Mouse (Mus musculus): ENCODE results near the gene Pde3a.
"Not testable (repeated sequence)": the region's sequence is repeated elsewhere in the genome, so short reads cannot be mapped to it uniquely, and the experiment has no call there.

The Pde3a gene

DNA sequence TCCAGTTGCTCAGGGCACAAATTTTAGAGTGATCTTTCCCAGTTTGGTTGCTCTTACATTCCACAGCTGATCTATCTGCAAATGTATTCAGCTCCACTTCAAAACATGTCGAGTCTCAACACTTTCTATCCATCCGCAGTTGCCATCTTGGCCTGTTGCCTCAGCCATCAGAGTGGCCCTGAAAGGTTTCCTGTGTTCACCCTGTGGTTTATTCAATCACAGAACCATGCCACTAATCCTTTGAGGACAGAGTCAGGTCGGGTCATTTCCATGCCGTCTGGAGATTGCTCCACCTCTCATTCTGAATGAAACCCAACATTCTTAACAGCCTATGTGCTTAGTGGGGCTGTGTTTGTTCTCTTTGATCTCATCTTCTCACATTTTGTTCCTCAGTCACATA, 73.9 kb downstream of the Pde3a start:
- in situ Hi-C loops (cut with MboI, MseI) = no loop called here

DNA sequence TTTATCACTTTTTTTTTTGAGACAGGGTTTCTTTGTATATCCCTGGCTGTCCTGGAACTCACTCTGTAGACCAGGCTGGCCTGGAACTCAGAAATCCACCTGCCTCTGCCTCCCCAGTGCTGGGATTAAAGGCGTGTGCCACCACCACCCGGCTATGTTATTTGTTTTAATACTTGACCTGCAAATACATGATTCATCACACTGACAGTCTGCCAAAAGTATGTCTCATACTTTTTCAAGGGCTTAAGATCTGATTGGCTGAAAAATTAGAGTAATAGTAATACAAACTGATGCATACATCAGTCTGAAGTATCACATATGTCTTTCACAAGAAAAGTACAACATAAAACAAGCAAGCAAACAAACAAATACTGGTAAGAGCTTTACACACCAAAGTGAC, 78.1 kb downstream of the Pde3a start:
- in situ Hi-C loops (cut with MboI, MseI) = not testable (repeated sequence)

DNA sequence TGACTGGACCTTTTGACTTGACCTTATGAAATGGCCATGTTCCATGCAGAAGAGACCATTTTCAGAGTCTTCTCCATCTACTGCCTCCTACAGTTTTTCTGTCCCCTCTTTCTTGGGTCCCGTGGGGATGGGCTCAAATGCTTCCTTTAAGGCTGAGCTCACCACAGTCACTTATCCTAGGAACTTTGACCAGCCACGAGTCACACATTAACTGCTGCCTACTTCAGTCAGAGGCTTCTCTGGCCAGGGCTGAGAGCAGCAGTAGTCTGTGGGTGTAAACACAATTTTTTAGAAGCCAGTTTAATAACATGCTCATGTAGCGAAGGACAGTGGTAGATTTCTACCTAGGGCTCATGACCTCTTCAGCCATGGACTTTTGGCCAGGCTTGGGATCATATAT, 79.0 kb downstream of the Pde3a start:
- in situ Hi-C loops (cut with MboI, MseI) = no loop called here

DNA sequence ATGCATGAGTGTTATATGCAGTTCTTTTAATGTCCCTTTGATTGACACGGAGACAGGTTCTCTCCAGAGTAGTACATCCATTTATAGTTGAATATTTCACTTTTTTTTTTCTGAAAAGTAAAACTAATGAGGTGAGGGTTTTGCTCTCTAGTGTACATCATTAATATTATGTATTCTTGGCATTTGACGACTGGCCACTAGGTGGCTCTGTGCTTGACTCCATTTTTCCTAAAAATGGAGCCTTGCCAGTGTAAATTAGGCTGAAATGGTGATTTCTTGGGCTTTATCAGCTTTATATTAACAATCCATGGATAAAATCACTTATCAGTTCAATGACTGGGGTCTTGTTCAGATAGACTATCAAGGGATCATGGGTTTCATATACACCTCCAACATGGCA, 82.4 kb downstream of the Pde3a start:
- in situ Hi-C loops (cut with MboI, MseI) = no loop called here

DNA sequence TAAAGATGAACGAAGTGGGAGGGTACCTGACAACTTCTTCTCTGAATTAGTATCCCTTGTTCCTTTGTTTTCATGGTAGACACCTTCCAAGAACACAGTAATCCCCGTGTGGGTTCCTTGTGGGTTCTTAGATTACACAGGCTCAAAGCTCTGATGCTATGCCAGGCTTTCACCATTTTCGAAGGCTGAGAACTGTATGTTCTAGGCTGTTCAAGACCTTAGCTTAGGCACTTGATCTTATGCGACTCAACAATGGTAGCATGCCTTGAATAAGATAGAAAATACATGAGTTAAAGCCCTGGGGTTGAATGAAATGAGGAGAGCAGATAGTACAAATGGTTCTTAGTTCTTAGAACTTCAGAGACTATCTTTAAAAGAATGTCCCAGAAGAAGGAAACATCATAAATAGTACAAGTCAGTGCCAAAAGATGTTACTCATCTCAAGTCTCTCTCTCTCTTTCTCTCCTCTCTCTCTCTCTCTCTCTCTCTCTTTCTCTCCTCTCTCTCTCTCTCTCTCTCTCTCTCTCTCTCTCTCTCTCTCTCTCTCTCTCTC, 83.6 kb downstream of the Pde3a start:
- in situ Hi-C loops (cut with MboI, MseI) = no loop called here

DNA sequence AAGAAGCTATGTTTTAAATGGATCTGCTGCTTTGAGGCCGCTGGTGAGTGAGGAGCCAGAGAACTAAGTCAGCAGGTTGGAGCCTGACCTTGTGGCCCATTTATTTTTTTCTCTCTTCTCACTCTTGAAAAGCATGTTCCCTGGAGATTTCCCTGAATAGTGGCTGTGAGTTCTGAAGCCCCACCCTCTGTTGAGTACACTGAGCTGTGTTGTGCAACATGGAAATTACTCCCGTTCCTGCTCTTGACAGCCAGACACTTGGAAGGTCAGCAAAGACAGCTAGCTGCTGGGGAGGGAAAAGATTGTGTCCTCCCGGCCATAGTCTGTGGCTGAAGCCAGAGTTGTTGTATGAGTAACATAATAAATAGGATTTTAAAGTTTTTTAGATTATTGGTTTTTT, 84.2 kb downstream of the Pde3a start:
- in situ Hi-C loops (cut with MboI, MseI) = no loop called here

DNA sequence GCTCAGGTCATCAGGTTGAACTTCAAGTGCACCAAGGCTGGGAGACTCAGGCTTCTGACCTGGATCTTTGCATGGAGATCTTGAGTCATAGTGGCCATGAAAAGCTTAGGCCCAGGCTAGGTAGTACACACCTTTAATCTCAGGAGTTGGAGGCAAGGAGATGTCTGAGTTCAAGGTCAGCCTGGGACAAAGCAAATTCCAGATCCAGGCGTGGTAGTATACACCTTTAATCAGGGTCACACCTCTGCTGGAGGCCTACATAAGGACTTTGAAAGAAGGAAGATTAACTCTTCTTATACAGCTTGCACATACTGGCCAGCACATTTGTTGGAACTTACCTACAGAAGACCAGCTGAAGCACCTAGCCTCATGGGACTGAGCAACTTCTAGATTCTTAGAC, 86.8 kb downstream of the Pde3a start:
- in situ Hi-C loops (cut with MboI, MseI) = no loop called here

DNA sequence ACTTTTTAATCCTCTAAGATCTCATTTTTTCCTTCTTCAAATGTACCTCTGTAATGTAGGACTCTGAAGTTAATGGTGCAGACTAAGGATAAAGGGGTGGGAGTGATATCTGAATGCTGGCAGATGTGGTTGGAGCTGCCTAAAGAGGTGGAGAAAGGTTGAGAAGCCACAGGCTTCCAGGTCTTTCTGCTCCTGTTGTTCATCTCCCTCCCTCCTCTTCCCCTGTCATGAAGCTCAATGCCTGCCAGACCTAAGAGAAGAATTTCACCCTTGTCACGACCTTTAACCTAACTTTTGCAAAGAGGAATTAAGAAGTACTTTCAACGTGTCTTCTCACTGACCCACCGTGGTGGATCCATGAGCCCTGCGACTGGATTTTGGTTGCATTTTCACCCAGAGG, 87.4 kb downstream of the Pde3a start:
- in situ Hi-C loops (cut with MboI, MseI) = no loop called here

DNA sequence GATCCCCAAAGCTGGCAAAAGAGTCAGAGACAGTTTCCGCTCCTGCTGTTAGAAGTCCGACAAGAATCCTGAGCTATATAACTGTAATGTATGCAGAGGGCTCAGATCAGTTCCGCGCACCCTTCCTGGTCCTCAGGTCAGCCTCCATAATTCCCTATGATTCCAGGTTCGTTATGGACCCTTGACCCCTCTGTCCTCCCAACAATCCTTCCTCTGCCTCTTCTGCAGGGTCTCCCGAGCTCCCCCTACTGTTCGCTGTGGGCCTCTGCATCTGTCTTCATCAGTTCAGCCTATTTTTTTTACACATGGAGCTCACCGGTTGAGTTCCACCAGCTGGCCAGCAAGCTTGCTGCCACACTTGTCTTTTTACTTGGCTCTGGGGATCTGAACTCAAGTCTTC, 88.6 kb downstream of the Pde3a start:
- in situ Hi-C loops (cut with MboI, MseI) = no loop called here

DNA sequence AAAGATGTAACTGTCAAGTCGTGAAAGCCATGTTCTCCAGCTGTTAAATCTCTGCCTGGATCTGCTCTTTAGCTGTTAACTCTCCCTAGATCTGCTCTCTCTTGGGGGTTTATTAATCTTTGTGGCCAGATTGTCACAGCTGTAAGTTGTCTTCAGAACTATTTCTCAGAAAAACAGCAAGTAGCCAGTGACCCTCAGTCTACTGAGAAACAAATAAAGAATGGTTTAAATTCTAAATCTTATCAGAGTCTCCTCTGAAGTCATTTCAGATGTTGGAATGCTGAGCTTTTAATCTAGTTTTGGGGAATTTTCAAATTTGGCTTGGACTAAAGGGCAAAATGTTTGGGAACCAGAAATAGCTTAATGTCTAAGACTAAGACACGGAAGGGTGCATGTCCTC, 92.3 kb downstream of the Pde3a start:
- in situ Hi-C loops (cut with MboI, MseI) = no loop called here

DNA sequence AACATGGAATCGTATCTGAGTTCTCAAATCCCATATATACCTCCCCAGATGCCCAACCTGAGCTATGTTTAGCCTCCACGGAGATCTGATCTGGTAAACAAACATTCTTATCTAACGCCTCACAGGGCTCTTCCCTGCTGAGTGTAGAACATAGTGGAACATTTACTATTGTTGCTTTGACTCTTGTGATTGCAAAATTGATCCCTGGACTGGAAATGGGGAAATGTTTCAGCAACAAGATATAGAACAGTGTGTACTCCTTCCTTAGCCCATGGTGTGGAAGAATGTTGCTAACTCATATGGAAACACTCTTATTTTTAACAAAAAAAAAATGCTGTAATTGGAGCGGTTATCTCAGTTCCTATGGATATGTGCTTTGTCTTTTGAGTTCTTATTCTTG, 98.8 kb downstream of the Pde3a start:
- in situ Hi-C loops (cut with MboI, MseI) = no loop called here

DNA sequence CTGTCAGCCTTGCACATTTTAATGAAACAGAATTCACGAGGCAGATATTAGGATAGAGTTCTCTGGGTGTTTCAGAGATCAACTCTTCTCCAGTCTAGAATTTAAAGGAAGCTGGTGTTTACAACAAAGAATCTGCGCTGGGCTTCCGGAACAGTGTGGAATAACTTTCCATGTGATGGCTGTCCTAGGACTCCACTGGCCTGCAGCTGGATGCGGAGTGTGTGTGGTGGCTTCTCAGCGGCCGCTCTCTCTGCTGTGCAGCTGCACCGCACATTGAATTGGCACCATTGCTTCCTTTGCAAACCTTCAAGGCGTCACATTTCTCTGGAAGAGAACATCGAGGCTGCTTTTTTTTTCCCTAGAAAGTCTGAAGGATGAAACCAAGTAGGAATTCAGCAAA, 99.5 kb downstream of the Pde3a start:
- in situ Hi-C loops (cut with MboI, MseI) = no loop called here

DNA sequence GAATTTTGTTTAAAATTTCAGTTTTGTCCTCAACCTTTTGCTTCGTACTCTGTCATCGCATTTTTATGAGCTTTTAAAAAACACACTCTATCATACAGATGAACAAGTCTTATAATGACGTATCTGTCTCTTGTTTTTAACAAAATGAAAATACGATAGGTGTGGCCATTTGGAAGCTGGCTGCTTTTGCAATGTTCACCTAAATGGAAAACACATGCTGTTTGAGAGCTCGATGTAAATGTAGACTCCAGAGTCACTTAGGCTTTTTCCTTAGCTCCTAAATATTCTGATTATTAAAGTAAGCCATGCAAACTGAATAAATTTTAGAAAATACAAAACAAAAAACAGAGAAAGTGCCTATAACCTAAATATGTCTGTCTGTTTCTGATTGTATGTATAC, 101.2 kb downstream of the Pde3a start:
- in situ Hi-C loops (cut with MboI, MseI) = no loop called here

DNA sequence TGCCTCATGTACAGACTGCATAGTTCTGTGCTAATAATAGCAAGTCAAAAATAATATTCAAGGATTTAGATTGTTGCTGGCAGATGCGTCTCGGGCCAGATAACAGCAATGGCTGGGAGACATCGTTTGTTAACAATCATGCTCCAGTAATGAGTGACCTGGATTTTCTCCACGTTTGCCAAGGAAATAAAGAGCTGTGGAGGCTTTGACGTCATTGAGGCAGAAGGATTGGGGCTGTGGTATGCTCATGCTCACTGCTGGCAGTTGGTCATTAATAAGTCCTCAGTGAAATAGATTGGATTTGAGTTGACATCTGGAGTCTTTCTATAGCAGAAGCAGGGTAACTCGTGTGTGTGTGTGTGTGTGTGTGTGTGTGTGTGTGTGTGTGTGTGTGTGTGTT, 103.2 kb downstream of the Pde3a start:
- in situ Hi-C loops (cut with MboI, MseI) = no loop called here

DNA sequence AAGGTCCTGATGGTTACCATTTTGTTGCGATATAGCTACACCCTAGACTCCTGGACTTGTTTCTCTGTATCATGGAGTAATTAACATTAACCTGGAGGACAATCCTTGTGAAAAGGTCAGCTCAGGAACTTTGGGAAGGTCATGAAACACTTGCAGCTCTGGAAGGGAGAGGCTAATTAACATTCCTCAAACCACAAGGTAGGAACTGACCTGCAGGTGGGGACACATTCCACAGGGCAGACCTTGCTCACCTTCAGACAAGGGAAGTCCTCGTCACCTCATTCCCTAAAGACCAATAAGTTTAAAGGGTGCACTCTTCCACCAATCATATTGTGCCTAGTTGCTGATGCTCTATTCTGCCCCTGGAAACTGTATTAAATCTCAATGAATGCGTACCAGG, 114.6 kb downstream of the Pde3a start:
- in situ Hi-C loops (cut with MboI, MseI) = no loop called here

DNA sequence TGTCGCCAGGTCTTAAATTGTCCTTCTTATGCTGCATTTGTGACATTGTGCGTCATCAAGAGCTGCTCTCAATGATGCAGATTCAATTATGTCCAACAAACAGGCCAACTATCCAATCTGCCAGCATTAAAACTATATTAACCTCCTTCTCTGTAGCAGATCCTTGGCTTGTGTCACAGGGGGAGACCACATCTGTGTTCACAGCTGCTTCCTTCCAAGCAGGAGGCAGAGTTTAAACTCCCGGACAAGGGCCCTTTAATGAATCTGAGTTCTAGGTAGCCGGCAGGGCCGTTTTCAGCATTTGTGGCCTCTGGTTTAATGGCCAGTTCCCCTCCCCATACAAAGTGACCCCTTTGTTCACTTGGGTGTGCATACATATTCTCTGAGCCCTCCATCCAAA, 118.0 kb downstream of the Pde3a start:
- in situ Hi-C loops (cut with MboI, MseI) = no loop called here

DNA sequence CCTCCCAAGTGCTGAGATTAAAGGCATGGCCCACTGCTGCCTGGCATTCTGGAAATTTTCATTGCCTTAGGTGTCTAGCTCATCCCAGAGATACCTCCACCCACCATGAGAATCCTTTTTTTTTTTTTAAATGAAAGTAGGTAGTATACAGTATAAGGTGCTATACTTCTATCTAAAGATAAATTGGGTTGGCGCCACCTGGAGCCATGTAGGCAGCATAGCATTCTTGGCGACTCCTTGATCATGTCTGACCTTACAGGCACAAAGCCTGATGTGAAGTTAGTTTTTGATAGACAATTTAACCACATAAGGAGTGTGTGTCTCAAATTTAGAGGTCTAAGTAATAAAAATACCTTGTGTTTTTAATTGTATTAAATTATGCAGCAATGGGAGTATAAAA, 123.6 kb downstream of the Pde3a start:
- in situ Hi-C loops (cut with MboI, MseI) = no loop called here

DNA sequence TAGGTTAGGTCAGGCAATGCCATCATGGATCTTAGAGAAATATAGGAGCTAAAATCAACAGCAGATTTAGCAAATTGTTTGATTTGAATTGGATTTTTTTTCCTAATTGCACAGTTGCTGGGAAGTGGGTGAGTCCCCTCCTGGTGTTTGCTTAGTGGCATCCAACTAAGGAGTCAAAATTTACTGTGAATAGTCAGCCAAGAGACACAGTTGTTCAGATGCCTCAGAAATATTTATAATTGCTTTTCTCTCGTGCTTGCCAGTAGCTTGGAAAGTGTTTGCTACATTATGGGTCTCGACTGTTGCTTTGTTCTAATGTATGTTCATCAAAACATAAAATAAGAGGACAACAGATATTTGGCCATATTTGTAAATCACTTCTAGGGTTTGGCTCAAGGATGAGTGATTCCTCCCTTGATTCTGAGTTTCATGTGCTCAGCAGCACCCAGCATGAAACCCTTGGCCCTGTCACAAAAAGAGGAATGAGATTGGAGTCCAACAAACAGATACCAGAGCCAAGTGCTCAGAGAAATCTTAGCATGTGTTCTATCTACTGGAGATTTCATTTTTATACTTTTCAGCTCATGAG, 125.5 kb downstream of the Pde3a start:
- in situ Hi-C loops (cut with MboI, MseI) = no loop called here

DNA sequence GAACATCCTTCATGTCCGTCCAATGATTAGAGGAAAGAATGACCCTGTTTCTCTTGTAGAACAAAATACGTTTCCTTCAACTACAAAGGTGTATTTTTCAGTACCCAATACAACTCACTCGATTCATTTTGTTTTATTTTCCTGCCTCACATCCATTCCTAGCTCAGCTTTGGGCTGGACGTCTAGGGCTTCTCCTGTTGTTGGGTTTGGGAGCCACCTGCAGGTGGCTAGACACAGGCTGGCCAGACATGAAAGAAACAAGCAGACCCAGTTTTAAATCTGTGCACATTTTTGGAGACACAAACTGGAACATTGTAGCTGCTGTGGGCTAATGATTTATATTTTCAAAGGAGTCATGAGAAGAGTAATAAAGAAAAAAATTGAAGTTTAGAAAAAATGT, 126.1 kb downstream of the Pde3a start:
- in situ Hi-C loops (cut with MboI, MseI) = no loop called here

DNA sequence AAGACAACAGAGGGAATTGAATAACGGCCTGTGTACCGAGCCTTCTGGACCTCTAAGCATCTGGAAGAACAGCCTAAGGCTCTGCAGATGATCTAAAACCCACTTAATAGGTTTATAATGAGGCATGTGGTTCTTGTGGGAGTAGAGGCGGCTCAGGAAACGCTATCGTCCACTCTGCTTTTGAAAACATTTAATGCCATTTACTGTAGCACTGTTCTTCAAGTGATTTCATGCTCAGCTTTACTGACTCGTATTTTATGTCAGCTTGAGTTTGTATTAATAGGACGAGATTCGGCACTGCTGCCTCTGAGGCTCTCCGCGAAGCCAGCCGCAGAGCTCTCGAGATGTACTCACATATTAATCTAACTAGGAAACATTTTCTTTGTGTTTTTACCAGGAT, 131.9 kb downstream of the Pde3a start:
- in situ Hi-C loops (cut with MboI, MseI) = no loop called here

DNA sequence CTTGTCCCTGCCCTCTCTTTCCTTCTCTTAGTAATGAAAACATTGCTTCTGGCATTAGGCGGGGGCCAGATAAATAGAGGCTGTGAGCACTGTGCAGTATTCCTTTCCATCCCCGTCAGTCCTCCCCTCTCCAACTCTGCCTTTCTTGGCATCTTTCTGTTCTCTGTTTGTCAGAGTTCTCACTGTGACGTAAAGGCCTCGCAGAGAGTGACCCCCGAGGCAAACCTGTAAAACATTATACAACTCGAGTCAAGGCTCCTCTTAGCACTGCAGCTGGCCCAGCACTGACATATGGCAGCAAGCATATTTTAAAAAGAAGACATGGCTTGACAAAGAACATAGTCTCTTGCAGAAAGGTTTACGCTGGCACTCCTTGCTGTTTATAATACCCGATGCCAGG, 132.4 kb downstream of the Pde3a start:
- in situ Hi-C loops (cut with MboI, MseI) = no loop called here

DNA sequence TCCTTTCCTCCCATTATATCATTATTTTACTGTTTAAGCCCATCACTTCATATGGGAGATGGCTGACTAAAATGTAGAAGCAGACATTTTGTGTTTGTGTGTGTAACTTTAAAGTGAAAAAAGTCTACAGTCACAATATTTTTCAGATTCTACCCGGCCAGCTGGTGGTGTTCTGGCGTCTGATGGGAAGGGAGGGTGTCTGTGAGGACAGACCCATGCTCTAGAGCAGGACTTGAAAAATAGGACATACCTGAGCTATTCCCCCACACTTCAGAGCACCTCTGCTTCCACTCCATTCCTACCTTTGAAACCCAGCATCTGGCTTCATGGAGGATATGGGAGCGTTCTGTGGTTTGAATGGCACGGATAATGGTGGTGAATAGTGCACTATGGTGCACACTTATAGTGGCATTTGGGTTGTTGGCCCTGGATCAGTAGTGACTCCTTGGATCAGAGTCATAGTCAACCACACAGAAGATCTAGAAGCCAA, 132.9 kb downstream of the Pde3a start:
- in situ Hi-C loops (cut with MboI, MseI) = no loop called here

DNA sequence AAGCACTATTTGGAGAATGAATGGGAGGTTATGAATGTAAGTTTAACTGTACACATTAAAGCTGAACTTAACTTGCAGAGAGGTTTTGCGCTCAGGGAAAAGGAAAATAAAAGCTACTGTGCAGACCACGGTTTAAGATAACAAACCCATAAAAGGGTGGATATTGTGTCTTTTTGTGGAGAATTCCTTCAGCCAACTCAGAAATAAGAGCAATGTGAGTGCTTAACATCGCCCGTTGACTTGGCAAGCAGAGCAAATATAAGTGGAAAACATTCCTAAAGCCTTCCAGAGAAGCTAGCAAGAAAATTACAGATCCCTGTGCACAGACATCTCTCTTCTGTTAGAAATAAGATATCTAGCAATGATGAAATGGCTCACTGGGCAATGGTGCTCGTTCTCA, 139.0 kb downstream of the Pde3a start:
- in situ Hi-C loops (cut with MboI, MseI) = no loop called here

DNA sequence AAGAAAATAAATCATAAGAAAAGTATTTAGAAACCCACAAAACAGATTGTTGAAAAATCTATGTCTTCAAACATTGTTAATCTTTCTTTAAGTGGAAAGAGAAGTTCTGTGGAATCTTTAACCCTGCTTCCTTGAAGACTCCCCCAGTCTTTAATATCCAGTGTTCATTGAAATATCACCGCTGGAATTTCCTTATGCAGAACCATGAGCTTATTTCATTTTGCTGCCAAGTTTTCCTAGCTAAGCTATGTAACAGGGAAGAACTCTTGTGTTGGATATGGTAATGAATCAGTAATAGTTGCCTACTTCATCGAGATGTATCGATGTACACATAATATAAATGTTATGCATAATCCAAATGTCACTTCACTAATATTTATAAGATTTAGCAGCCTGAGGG, 146.9 kb downstream of the Pde3a start:
- in situ Hi-C loops (cut with MboI, MseI) = no loop called here
